Mouse (Mus musculus) urinary bladder, postnatal 25 days (tissue): ENCODE measurements around the gene Heyl.

Experiments used
- DNase-seq: peaks from one replicate; pipeline ENCODE4 v3.0.0; 2022; ENCODE audit warnings: low spot score

Gene Heyl

DNA sequence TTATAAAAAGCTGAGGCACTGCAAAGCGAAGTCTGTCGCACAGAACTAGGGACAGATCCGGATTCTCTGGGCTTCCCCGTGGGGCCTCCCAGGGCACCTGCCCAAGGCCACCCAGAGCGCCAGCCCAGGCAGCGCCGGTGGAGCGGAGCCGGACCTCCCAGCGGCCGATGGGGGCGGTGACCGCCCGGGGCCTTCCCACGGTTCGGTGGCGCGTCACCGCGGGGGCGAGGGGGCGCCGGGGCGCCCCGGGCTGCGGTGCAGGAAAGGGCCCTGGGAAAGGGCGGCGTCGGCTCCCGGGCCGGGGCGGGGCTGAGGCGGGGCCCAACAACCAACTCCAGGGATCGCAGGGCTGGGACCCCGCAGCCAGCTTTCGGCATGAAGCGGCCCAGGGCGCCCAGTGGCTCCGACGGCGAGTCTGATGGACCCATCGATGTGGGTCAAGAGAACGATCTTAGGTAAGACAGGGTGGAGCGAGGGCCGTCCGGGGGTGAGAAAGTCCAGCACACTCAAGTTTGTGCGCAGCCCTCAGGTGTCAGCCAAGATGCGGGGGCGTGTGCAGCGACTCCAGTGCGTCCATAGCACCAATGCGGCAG, at the start of gene Heyl:
Gene Heyl (plus strand): TSS at position 65 of the 593 bp plus-strand sequence.
- DNase-seq: peak; percentile 22

DNA sequence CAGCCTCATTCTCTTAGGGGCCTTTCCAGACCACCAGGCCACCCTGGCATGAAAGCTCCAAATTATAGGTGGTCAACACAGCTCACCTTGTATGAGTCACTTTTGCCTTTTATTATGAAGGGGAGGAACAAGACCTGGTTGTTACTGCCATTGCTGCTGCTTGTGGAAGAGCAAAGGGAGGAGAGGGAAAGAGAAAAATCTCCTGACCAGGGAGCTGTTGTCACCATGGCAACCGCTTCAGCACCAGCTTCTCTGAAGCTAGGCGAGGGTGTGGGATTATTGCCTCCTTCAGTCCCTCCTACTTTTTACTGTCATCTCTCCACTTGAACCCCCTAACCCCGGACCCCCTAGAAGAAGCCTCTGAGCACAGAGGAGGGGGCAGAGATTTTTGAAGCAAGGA, 48.5 kb upstream of the Heyl start:
- DNase-seq: no peak

GRCm38 (mm10) chr4:123192336-123192735, 41.0 kb upstream of the Heyl start:
- DNase-seq: no peak

GRCm38 (mm10) chr4:123193791-123194190, 39.6 kb upstream of the Heyl start:
- no peak for DNase-seq

- no peak for DNase-seq
Observed at GRCm38 (mm10) chr4:123196695-123197094, 36.7 kb upstream of the Heyl start.

GRCm38 (mm10) chr4:123200771-123201185, 32.6 kb upstream of the Heyl start:
- peak; percentile 72 for DNase-seq

DNA sequence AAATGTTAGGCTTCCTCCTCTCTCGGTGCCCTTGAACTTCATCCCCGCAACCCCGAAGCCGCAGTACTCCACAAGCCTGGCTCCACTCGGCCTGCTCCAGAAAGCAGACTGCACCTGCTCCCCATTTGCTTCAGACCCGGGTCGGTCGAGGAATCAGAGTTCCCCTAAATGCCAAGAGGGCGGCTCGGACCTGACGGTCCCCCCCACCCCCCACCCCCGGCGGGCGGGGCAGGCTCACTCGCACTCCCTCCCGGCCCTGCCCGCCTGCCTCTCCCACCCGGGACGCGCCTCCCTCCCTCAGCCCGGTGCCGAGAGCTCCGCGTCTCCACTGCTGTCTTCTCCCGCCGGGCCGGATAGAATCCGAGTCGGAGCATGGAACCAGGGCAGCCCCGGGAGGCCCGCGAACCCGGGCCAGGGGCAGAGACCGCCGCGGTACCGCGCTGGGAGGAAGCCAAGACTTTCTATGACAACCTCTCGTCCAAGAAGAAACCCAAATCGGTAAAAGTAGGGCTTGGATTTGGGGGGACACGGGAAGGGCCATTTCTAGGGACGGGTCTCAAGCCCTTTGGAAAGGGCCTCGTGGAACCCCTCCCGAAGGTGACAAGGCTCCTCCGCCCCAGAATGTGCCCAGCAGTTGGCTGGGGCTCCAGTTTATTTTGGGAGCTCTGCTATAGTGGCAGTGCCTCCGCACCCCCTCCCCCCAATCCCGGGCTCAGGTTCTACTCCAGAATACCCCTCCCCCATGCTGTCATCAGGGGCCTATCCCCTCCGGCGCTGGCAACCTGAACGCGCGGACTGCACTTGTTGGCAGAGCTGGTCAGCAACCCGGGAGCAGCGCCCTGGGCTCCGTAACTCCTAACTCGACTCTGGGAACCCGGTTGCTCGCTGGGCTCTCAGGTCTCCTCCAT, 31.9 kb upstream of the Heyl start, which contains the start of gene Nt5c1a:
Gene Nt5c1a (plus strand): TSS at position 319 of the 908 bp plus-strand sequence.
- DNase-seq: peak; percentile 20

DNA sequence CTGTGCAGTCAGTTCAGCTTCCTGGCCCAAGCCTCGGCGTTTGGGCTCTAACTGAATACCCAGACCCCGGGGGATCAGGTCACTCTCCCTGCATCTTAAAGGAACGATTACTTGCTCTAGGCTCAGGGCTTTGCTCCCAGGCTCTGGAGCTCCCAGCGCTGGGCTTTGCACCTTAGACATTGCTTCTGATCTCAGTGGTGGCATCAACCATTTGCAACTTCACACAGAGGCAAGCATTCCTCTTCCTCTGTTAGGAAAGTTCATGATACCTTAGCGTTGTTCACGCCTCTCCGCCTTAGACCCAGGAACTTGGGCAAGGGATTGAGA, 31.3 kb upstream of the Heyl start:
- DNase-seq: no peak

GRCm38 (mm10) chr4:123207337-123207736, 26.0 kb upstream of the Heyl start:
- DNase-seq: no peak

GRCm38 (mm10) chr4:123210996-123211395, 22.4 kb upstream of the Heyl start:
- no peak for DNase-seq

GRCm38 (mm10) chr4:123211453-123211852, 21.9 kb upstream of the Heyl start:
- no peak for DNase-seq

DNA sequence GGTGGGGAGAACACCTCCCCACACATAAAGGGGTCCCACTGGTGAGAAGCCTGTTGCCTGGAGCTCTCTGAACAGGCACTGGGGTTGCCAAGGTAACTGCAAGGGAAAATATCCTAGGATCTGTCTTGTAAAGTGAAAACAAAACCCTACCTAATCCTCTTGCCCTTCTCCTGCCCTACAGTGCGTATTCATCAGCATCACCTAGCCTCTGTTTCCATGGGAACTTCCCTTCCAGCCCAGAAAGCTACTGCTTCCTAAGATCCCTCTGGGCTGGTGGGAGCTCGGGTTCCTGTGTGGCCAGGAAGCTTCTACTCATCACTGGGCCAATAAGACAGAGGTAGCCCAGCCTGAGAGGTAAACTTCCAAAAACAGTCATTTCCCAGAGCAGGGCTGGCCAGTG, 21.0 kb upstream of the Heyl start:
- no peak for DNase-seq

DNA sequence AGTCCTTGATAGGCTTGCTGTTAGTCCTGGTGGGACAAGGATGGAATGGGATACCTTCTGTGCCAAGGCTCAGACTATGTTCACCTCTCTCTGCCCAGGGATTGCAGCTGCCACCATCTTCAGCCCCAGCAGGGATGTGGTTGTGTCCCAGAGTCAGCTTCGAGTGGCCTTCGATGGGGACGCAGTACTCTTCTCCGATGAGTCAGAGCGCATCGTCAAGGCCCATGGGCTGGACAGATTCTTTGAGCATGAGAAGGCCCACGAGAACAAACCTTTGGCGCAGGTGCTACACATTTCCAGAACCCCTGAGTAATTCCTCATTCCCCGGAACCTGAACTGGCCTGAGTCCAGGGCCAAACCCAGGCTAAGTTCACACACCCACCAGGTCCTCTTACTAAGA, 19.4 kb upstream of the Heyl start:
- peak; percentile 21 for DNase-seq

GRCm38 (mm10) chr4:123215367-123215766, 18.0 kb upstream of the Heyl start:
- no peak for DNase-seq

GRCm38 (mm10) chr4:123216782-123217181, 16.6 kb upstream of the Heyl start:
- DNase-seq: peak; percentile 52

- peak; percentile 69 for DNase-seq
Observed at GRCm38 (mm10) chr4:123219720-123220357, 13.5 kb upstream of the Heyl start.

- no peak for DNase-seq
Observed at GRCm38 (mm10) chr4:123220637-123221036, 12.7 kb upstream of the Heyl start.

DNA sequence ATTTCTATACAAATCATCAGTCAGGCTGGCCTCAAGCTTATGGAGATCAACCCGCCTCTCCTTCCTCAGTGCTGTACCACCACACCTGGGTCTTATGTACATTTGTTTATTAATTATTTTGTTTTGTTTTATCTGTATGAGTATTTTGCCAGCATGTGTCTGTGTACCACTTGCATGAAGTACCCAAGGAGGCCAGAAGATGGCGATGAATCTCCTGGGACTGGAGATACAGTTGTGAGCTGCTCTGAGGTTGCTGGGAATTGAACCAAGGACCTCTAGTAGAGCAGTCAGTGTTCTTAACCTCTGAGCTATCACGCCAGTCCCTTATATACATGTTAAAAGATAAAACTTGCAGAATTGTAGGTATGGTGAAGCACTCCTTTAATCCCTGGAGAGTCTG, 10.0 kb upstream of the Heyl start:
- DNase-seq: no peak

- no peak for DNase-seq
Observed at GRCm38 (mm10) chr4:123225718-123226403, 7.5 kb upstream of the Heyl start.

GRCm38 (mm10) chr4:123227707-123228106, 5.6 kb upstream of the Heyl start:
- no peak for DNase-seq

DNA sequence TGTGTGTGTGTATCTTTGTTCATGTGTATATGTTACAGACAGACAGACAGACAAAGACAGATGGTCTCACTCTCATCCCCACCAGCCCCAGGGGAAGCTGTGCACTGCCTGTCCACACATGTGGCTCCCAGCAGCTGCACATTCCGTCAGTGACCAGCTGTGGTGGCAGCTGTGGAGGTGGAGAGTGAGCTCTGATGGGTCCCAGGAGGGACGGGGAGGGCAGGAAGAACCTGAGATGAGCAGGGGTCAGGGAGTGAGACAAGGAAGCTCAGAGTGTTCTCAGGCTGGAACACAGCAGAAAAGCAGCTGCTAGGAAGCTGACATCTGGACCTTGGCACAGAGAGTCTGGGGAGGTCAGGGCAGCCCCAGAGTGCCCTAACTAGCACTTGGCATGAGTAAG, 5.1 kb upstream of the Heyl start:
- DNase-seq: no peak

- no peak for DNase-seq
Observed at GRCm38 (mm10) chr4:123229166-123229565, 4.2 kb upstream of the Heyl start.
